Mouse (Mus musculus) spleen, adult 2 months (tissue): ENCODE measurements around the gene Map4k4.

Experiments
- CTCF ChIP-seq: fragments of 200-500 bp; IDR thresholded peaks from 2 replicates; pipeline ENCODE4 v1.5.1; 2011; ENCODE audit warnings: mild to moderate bottlenecking, inconsistent platforms; ENCODE audit not compliant: insufficient read depth, insufficient read length, insufficient replicate concordance; ENCODE audit errors: extremely low read depth
- POLR2A ChIP-seq: fragments of 200-500 bp; IDR thresholded peaks from 2 replicates; pipeline ENCODE4 v1.6.1; 2011; ENCODE audit warnings: low read depth, low read length, inconsistent platforms

DNA sequence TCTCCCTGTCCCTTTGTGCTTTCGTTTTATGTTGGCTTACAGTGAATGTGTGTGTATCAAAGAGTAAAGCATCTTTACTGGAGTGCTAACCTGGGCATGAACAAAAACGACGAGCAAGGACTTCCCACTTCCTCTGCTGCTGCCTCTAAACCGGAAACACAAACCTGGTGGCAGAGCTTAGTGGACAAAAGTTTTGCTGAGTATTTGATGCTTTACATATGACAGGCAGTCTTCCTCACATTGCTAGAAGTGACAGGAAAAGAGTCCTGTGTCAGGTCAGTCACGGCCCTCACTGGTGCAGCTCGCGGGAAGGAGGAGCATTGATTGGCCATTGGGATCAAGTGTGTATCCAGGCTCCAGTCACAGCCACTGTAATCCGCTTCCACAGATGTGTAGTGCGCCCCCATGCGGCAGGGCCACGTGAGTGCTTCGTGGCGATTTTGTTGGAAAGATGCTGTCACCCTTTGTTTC is 35.7 kb downstream of the Map4k4 start:
- TF ChIP-seq CTCF (peak; percentile 93), POLR2A (no peak)
